Mouse (Mus musculus): ENCODE results near the gene Pak6. TPM values are rescaled to one million over a fixed set of nuclear protein-coding genes. Genes with fewer than 3 reads are reported as not detected.

Pak6 gene
- polyA plus RNA-seq, 1 experiment from 2014 or later: 2.8 TPM

DNA sequence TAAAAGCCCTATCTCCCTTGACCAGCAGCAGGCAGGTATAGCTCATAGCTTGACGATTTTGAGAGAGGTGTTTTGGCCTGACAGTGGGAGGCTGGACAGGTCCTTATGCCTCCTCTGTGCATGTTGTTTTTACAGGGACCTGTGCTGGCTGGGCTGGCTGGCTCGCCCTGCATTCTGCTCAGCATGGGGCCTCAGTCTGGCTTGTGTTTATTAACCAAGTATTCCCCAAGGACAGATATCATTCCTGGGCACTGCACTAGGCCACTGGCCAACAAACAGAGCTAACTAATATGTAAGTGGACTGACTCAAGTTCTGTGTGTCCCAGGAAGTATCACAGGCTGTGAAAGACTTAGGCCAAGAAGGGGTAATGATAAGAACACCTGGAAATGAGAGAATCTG lies 6.7 kb downstream of the Pak6 start:
- WGBS: 49% methylated on average over 2 of the region's 2 CpGs
- ATAC-seq (replicated peaks; ENCODE audit: low FRiP score) (no peak), DNase-seq (ENCODE audit: low spot score) (no peak)
- no peaks in the 10 kb centered on the region for H3K36me3 ChIP-seq (ENCODE audit: control insufficient read depth, insufficient read depth, low read length)
- H3K27me3 ChIP-seq (replicated peaks; ENCODE audit: control insufficient read depth, insufficient read depth, low read length): peaks cover 13% of the 10 kb centered on the region
- H3K4me2 ChIP-seq: no peak overlapping the region
- no peak overlapping the region for H3K27ac ChIP-seq (ENCODE audit: low read depth, low read length)
- peaks cover 8% of the 10 kb centered on the region for H3K4me1 ChIP-seq (replicated peaks; ENCODE audit: control insufficient read depth, insufficient read depth, low read length)
- H3K9ac ChIP-seq (ENCODE audit: low read depth, low read length): no peak overlapping the region
- H3K4me3 ChIP-seq (ENCODE audit: low read depth, low read length): no peak overlapping the region
- no peaks in the 10 kb centered on the region for H3K9me3 ChIP-seq (ENCODE audit: control insufficient read depth, low read length)

DNA sequence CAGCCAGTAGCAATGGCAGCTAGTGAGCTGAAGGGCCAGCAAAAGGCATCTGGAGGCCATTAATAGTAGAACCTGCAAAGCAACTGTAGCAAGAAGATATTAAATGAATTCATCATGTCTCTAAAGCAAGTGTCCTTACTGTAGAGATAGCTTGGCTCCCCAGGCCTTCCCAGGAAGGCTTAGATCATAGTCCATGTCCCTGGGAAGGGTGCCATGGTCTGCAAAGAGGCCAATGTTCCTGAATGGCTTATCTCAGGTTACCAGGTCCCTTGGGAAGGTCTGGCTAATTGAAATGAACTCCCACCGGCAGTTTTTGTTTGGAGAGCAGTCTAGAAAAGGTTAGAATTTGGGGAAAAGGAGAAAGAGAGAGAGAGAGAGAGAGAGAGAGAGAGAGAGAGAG lies 8.6 kb downstream of the Pak6 start:
- Histone ChIP-seq H3K4me2 (no peak overlapping the region), H3K9me3 (ENCODE audit: control insufficient read depth, low read length) (no peaks in the 10 kb centered on the region), H3K4me3 (ENCODE audit: low read depth, low read length) (no peak overlapping the region), H3K36me3 (ENCODE audit: control insufficient read depth, insufficient read depth, low read length) (no peaks in the 10 kb centered on the region), H3K4me1 (replicated peaks; ENCODE audit: control insufficient read depth, insufficient read depth, low read length) (peaks cover 6% of the 10 kb centered on the region), H3K27me3 (replicated peaks; ENCODE audit: control insufficient read depth, insufficient read depth, low read length) (peaks cover 30% of the 10 kb centered on the region), H3K9ac (ENCODE audit: low read depth, low read length) (no peak overlapping the region), H3K27ac (ENCODE audit: low read depth, low read length) (no peak overlapping the region)
- ATAC-seq (replicated peaks; ENCODE audit: low FRiP score) (no peak), DNase-seq (ENCODE audit: low spot score) (no peak)
- WGBS: 55% methylated on average over 1 of the region's 1 CpGs

DNA sequence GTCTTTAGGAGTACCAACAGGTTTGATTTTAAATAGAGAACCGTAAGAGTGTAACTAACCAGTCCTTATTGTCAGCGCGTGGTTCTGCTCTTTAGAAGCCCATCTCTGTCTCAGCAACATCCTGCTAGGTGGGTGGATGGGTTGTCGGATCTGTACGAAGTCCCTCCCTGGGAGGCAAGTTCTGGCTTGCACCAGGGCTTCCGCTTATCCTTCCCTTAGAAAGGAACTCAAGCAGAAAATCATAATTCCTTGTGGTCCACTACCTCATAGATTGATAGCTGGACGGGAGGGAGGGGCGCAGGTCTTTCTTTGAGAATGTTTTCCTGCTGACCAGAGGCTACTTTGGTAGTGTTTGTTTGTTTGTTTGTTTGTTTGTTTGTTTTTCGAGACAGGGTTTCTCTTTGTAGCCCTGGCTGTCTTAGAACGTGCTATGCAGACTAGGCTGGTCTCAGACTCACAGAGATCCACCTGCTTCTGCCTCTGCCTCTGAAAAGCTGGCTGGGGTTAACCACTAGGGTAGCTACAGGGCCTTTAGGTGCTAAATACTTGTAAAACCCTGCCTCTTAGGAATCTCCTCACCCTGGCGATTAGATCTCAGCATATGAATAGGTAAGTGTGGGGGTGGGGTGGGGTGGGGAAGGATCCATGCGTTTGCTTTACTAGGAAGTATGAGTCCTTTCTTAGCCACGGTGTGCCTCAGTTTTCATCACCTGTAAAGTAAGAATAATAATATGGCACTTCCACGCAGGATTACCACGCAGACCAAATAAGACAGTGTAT lies 10.8 kb downstream of the Pak6 start:
- no peak for ATAC-seq (replicated peaks; ENCODE audit: low FRiP score)
- H3K9ac ChIP-seq (ENCODE audit: low read depth, low read length): no peak overlapping the region
- H3K27me3 ChIP-seq (replicated peaks; ENCODE audit: control insufficient read depth, insufficient read depth, low read length): peaks cover 47% of the 10 kb centered on the region
- H3K4me1 ChIP-seq (replicated peaks; ENCODE audit: control insufficient read depth, insufficient read depth, low read length): peaks cover 14% of the 10 kb centered on the region
- H3K9me3 ChIP-seq (ENCODE audit: control insufficient read depth, low read length): no peaks in the 10 kb centered on the region
- H3K36me3 ChIP-seq (ENCODE audit: control insufficient read depth, insufficient read depth, low read length): no peaks in the 10 kb centered on the region
- H3K27ac ChIP-seq (ENCODE audit: low read depth, low read length): no peak overlapping the region
- H3K4me3 ChIP-seq (ENCODE audit: low read depth, low read length): no peak overlapping the region
- H3K4me2 ChIP-seq: no peak overlapping the region
- no peak for DNase-seq (ENCODE audit: low spot score)
- 28% methylated on average over 15 of the region's 15 CpGs for WGBS

DNA sequence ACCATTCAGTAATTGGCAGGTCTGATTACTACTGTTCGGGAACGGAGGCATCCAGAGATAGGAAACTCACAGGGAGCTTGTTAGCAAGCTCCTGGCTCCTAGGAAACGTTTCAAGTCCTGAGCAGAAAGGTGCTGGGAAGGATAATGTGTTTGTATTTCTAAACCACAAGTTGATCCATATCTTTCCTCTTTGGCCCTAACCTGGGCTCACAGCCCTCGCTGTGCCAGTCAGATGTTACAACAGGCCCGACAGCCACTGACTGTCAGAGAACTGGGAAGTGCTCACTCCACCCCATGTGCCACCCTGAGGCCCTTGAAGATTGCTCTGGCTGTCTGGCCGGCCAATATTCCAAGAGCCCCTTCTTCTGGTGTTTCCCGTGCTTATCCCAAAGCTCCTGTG lies 11.4 kb downstream of the Pak6 start:
- no peak for DNase-seq (ENCODE audit: low spot score)
- 17% methylated on average over 7 of the region's 7 CpGs for WGBS
- Histone ChIP-seq H3K9ac (ENCODE audit: low read depth, low read length) (no peak overlapping the region), H3K9me3 (ENCODE audit: control insufficient read depth, low read length) (no peaks in the 10 kb centered on the region), H3K27me3 (replicated peaks; ENCODE audit: control insufficient read depth, insufficient read depth, low read length) (peaks cover 52% of the 10 kb centered on the region), H3K4me3 (ENCODE audit: low read depth, low read length) (no peak overlapping the region), H3K4me2 (no peak overlapping the region), H3K27ac (ENCODE audit: low read depth, low read length) (no peak overlapping the region), H3K36me3 (ENCODE audit: control insufficient read depth, insufficient read depth, low read length) (no peaks in the 10 kb centered on the region), H3K4me1 (replicated peaks; ENCODE audit: control insufficient read depth, insufficient read depth, low read length) (peaks cover 14% of the 10 kb centered on the region)
- no peak for ATAC-seq (replicated peaks; ENCODE audit: low FRiP score)

DNA sequence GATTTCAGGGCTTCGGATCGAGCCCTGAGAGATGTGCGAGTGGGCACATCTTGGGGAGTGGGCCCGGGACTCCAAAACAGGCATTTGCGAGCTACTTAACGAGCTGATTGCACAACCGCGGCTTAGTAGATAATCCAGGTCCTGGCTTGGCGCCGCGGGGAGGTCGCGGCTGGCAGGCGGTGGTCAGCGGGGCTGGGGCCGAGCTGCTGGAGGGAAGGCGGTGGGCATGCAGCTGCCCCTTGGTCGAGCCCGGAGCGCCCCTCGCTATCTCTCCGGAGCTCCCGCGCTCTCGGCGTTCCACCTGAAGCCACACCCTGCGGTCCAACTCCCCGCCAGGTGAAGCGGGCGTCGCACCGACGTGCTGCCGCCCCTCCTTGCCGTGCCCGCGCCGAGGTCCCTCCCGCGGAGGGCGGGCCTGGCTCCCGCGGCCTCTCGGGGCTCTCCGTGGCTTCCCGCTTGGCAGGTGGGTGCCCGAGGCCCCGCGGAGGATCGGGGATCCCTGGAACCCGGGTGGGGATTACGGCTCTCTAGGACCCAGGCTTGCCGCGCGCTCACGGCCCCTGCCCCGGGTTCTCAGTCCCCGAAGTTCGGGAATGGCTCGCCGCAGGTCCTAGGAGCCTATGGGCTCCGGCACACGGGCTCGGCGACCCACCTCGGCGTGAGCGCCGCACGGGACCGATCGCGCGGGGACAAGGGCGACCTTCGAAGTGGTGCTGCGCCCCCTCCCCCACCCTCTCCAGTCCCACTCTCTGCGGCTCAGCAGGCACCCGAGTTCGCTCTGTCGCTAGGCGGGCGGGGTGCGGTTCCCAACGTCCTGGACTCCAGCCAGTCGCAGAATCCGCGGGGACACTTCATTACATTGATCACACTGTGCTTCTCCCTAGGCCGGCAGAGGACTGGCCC lies 14.0 kb downstream of the Pak6 start:
- H3K9ac ChIP-seq (ENCODE audit: low read depth, low read length): peak overlapping the region; percentile 65
- WGBS: 2% methylated on average over 89 of the region's 89 CpGs
- no peaks in the 10 kb centered on the region for H3K36me3 ChIP-seq (ENCODE audit: control insufficient read depth, insufficient read depth, low read length)
- H3K4me3 ChIP-seq (ENCODE audit: low read depth, low read length): peak overlapping the region; percentile 60
- no peak overlapping the region for H3K27ac ChIP-seq (ENCODE audit: low read depth, low read length)
- no peaks in the 10 kb centered on the region for H3K9me3 ChIP-seq (ENCODE audit: control insufficient read depth, low read length)
- ATAC-seq (replicated peaks; ENCODE audit: low FRiP score) (peak; percentile 56), DNase-seq (ENCODE audit: low spot score) (no peak)
- peaks cover 54% of the 10 kb centered on the region for H3K27me3 ChIP-seq (replicated peaks; ENCODE audit: control insufficient read depth, insufficient read depth, low read length)
- H3K4me2 ChIP-seq: peak overlapping the region; percentile 98
- peaks cover 14% of the 10 kb centered on the region for H3K4me1 ChIP-seq (replicated peaks; ENCODE audit: control insufficient read depth, insufficient read depth, low read length)

DNA sequence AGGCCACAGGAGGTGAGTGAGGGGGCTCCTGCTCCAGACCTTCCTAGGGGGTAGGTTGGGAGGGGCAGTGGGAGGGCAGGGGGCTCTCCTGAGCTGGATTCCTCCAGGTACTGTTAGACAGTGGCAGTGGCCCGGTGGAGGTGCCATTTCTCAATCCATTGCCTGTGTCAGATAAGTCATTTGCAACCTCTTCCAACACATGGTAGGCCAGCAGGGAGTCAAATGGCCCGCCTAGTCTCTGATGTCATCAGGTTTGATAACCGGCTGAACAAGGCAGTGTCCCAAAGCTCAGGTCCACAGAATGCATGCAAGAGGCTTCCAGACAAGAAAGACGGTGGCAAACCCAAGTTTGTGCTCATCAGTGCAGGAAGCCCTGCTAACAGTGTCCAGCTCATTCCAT lies 14.7 kb downstream of the Pak6 start:
- Histone ChIP-seq H3K4me3 (ENCODE audit: low read depth, low read length) (peak overlapping the region; percentile 60), H3K4me1 (replicated peaks; ENCODE audit: control insufficient read depth, insufficient read depth, low read length) (peaks cover 16% of the 10 kb centered on the region), H3K27me3 (replicated peaks; ENCODE audit: control insufficient read depth, insufficient read depth, low read length) (peaks cover 51% of the 10 kb centered on the region), H3K9ac (ENCODE audit: low read depth, low read length) (peak overlapping the region; percentile 65; the same call in 1 of the 2 replicates), H3K4me2 (peak overlapping the region; percentile 98), H3K9me3 (ENCODE audit: control insufficient read depth, low read length) (no peaks in the 10 kb centered on the region), H3K27ac (ENCODE audit: low read depth, low read length) (no peak overlapping the region), H3K36me3 (ENCODE audit: control insufficient read depth, insufficient read depth, low read length) (no peaks in the 10 kb centered on the region)
- ATAC-seq (replicated peaks; ENCODE audit: low FRiP score): peak; percentile 53; the same call in 1 of the 2 replicates
- no peak for DNase-seq (ENCODE audit: low spot score)
- 12% methylated on average over 4 of the region's 4 CpGs for whole genome bisulfite sequencing

DNA sequence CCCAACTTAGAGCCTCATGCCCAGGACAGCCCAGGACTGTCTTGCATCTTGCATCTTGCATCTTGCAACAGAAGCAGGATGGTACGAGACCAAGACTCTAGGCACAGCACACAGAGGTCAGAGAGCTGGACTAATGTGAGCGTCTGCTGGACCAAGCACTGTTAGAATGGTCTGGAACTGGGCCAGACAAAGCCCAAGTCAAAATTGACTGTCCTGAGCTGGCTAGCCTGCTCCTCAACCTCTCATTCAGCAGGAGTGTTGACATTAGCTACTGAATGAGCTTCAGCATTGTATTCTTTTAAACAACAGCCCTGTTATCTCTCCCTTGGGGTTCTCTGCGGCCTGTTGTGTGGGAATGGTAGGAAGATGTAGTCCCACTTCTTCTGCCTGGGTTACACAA lies 16.5 kb downstream of the Pak6 start:
- H3K27ac ChIP-seq (ENCODE audit: low read depth, low read length): no peak overlapping the region
- no peak for DNase-seq (ENCODE audit: low spot score)
- ATAC-seq (replicated peaks; ENCODE audit: low FRiP score): no peak
- no peaks in the 10 kb centered on the region for H3K9me3 ChIP-seq (ENCODE audit: control insufficient read depth, low read length)
- no peaks in the 10 kb centered on the region for H3K36me3 ChIP-seq (ENCODE audit: control insufficient read depth, insufficient read depth, low read length)
- H3K4me3 ChIP-seq (ENCODE audit: low read depth, low read length): no peak overlapping the region
- WGBS: 75% methylated on average over 3 of the region's 3 CpGs
- peaks cover 43% of the 10 kb centered on the region for H3K27me3 ChIP-seq (replicated peaks; ENCODE audit: control insufficient read depth, insufficient read depth, low read length)
- peaks cover 16% of the 10 kb centered on the region for H3K4me1 ChIP-seq (replicated peaks; ENCODE audit: control insufficient read depth, insufficient read depth, low read length)
- no peak overlapping the region for H3K4me2 ChIP-seq
- H3K9ac ChIP-seq (ENCODE audit: low read depth, low read length): no peak overlapping the region

DNA sequence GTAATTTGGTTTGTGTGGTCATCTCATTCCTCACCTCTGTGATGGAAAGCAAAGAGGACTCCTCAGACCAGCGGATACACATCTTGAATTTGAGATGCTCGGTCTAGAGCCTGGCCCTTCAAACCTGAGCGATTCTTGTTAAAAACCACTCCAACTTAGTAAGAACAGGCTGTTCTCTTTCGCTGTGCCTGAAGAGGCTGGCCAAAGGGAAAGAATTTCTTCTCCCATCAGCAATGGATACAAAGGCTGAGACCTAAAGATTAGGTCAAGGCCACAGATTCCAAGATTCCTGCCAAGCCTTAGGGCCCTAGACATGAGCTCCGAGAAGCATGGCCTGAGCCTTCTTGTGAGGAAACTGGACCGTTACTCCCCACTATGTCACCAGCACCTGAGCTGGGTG lies 17.8 kb downstream of the Pak6 start:
- Histone ChIP-seq H3K9me3 (ENCODE audit: control insufficient read depth, low read length) (no peaks in the 10 kb centered on the region), H3K27ac (ENCODE audit: low read depth, low read length) (no peak overlapping the region), H3K4me1 (replicated peaks; ENCODE audit: control insufficient read depth, insufficient read depth, low read length) (peaks cover 16% of the 10 kb centered on the region), H3K9ac (ENCODE audit: low read depth, low read length) (no peak overlapping the region), H3K27me3 (replicated peaks; ENCODE audit: control insufficient read depth, insufficient read depth, low read length) (peaks cover 32% of the 10 kb centered on the region), H3K4me2 (no peak overlapping the region), H3K4me3 (ENCODE audit: low read depth, low read length) (no peak overlapping the region), H3K36me3 (ENCODE audit: control insufficient read depth, insufficient read depth, low read length) (no peaks in the 10 kb centered on the region)
- ATAC-seq (replicated peaks; ENCODE audit: low FRiP score) (no peak), DNase-seq (ENCODE audit: low spot score) (no peak)
- 90% methylated on average over 6 of the region's 6 CpGs for WGBS
